Mouse (Mus musculus): ENCODE data around the gene Pigv.

The Pigv gene

DNA sequence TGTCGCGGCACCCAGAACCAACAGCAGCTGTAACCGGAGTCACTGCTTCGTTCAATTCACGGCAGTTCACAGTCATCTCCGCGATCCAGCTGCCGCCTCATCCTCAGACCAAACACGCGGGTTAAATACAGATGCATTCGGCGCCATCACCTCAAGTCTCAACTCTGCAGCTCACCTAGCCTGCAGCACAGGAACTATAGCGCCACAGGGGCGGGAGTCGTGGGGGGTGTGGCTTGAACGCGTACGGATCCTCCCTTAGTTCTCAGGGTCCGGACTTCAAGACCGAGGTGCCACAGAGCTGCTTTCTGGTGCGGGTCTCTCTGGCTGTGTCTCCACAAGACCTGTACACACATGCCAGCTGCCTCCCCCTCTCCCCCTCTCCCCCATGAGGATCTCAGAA lies 26.8 kb downstream of the Pigv start:
- DNase-seq (ENCODE audit: low spot score in 2 of 2) = no peak

DNA sequence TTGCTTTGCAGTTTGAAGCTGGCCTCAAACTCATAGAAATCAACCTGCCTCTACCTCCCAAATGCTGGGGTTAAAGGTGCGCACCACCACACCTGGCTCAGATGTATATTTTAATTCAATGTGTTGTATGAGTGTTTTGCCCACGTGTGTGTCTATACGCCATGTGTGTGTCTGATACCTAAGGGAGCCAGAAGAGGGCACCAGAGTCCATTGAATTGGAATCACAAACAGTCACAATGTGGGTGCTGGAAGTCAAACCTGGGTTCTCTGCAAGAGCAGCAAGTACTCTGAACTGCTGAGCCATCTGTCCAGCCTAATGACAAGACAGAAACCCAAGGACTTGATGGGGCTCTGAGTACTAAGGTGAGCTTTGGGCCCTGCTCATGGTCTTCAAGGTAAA lies 27.3 kb downstream of the Pigv start:
- DNase-seq (ENCODE audit: low spot score in 2 of 2) = no peak

DNA sequence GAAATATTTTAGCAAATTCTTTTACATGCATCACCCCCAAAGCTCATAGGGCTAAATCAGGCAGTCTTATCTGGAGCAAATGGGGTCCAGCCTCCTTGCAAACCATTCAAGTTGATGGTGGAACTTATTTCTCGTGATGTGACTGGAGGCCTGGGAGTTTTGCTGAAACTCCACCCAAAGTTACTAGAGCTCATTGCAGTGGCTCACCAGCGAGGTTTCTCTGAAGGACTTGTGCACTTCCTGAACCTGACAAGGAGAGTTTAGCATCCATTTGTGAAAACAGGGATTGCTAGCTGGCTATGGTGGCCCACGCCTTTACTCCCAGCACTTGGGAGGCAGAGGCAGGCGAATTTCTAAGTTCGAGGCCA lies 38.4 kb downstream of the Pigv start:
- no peak for DNase-seq (ENCODE audit: low spot score in 2 of 2)

DNA sequence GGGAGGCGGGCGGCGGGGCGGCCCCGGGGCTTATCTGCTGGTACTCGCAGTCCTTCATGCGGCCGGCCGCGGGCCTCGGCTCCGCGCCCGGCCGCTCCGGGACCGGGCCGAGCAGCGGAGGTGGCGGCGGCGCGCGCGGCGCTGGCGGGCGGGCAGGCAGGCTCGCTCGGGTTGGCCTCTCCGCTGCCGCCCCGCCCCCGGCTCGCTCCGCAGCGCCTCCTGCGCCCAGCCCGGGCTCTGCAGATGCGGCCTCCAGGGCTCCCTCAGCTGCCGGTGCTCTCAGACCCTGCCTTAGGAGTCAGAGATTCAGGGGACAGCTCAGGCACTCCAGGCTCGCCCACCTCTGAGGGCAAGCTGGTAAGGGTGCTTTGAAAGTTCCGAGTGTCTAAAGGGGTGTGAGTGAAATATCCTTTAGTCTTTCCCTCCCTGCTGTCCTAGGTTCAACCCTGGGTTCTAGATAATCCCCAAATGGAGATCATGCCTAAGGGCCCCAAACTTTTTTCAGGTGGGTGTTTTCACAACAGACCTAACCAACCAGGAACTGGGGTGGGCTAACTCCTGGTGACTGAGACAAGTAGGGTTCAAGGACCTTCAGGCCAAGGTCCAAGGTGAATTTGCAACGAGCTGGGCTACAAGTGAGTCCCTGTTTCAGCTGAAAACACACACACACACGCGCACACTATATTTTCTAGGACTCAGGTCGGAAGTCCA lies 39.0 kb downstream of the Pigv start:
- DNase-seq (ENCODE audit: low spot score in 2 of 2) = peak; percentile 82 to 92

DNA sequence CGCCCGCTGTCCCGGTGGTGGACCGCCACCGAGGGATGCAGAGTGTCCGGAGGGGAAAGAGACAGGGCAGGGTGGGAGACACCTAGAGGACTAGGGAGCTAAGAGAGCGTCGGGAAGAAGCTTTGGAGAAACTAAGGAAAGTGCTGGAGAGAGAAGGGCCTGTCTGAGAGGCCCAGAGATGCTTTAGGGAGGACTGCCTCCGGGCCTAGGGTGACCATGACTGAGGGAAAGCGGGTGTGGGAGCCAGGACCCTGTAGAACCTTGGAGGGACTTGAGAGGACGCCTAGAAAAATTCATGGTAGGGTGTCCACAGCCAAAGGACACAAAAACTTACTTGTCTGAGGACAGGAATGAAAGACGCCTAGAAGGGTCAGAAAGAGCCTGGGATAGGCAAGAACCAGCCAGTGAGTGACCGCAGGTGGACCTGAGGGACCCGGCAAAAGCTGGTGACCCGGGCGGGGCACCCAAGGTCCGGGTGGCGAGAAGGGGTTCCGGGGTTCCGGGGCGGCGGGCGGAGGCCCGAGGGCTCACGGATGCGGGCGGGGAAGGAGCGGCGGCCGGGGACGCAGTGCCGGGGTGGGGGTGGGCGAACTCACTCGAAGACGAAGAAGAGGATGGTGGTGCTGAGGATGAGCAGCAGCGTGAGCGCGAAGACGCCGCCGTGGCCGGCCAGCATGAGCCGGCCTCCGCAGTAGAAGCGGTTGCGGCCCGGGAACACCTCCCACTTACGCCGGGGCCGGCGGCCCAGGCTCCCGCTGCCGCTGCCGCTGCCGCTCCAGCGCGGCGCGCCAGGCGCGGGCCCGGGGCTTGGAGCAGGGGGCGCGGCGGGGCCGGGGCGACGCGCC lies 39.7 kb downstream of the Pigv start:
- DNase-seq (ENCODE audit: low spot score in 2 of 2) = no peak

DNA sequence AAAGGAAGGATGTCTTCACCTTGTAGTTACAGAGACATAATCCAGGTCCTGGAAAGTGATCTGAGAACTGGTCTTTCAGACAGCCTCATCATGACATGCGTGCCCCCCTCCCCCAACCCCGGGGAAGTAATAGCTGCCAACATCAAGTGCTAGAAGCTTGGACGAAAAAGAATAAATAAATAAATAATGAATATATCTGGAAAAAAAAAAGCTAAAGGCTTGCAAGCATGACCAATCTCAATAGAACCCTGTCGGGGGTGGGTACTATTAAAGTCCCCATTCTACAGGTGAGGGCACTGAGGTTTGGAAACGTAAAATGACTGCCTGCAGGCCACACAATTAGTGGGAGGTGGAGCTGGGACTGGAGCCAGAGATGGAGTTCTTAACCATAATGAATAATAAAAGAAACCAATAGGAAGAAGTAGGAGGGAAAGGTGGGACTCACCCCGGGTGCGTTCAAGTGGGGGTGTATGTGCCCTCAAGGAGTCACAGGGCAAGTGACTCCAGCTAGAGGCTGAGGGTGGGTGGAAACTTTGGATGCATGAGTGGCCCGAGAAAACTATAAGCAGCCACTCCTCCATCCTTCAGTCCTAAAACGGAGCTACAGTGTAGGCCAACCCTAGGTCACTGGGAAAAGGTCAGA lies 40.6 kb downstream of the Pigv start:
- no peak for DNase-seq (ENCODE audit: low spot score in 2 of 2)

DNA sequence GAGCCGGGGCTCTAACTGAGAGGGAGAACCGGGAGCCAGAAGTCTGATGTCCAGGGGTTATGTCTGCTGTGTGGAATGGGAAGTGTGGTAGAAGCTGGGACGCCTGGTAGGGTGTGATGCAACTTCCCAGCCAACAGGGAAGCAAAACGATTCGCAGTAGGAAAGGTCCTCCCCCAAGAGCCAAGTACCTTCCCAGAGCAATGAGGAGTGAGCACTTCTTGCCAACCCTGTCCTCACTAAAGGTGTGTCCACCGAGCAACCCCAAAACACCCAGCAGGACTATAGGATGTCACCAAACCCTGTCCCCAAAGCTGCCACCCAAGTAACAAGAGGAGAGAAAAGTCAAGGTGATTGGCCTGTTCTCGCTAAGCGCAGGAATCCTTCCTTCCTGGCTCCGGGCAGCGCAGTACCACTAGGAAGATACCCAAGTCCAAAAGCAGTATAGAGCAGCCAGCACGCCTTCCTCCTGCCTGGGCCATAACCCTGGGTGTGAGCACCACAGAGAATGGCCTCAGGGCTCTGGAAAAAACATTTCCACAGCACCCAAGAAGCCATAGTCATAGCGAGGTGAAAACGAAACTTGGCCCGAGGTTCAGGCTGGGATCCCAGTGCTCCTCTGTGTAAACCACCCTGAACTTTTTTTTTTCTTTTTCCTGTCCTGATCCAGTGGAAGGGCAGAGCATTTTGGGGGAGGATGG lies 41.2 kb downstream of the Pigv start:
- DNase-seq (ENCODE audit: low spot score in 2 of 2) = no peak

DNA sequence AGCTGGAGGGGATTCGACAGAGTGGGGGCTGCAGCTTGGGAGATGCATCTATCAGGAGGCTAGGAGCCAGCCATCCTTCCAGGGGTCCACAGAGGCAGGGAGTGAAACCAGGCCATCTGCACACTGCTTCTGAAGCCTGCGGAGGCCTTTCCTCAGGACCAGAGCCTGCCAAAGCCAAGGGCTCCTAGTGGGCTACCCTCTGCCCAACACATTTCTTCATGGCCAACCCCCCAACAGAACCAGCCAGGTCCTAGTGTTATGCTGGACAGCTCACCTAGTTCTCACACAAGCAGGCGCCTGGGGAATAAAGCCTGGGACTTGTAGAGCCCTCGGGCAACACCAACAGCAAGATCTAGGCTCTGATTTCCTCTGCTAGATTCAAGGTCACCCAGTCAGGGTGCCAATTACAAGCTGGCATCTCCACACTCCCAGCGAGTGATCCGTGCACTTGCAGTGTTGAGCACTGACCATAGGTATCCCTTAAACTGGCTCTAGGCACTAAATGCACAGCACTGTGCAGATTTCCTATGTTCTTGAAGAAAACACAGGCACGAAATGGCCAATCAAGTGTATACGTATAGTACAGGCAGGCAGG lies 42.0 kb downstream of the Pigv start:
- no peak for DNase-seq (ENCODE audit: low spot score in 2 of 2)

DNA sequence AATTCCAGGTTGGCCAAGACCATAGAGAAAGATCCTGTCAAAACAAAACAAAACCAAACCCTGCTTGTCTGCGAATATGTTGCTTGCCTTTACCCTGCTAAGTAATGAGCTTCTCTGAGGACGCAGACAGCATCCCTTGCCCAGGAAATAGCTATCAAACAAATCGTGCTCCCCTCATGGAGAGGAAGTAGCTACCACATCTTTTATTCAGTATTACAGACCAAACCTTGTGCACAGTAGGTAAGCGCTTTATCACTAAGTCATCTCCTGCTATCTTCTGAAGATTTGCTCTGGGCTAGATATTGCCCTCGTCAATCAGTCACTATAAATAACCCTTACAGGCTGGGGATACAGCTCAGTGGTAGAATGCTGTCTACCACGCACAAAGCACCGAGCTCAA lies 43.3 kb downstream of the Pigv start:
- DNase-seq (ENCODE audit: low spot score in 2 of 2) = no peak

DNA sequence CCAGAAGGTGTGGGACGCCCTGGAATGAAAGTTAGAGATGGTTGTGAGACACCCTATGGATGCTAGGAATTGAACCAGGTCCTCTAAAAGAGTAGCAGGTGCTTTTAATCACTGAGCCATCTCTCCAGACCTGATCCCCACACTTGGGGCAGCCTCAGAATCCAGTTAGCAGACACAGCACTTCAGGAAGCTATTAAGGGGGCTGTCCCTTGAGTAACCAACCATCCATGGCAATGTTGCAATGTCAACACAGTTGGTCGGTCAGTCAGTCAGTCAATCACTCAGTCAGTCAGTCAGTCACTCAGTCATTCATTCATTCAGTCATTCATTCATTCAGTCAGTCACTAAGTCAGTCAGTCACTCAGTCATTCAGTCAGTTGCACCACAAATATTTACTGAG lies 43.9 kb downstream of the Pigv start:
- no peak for DNase-seq (ENCODE audit: low spot score in 2 of 2)

DNA sequence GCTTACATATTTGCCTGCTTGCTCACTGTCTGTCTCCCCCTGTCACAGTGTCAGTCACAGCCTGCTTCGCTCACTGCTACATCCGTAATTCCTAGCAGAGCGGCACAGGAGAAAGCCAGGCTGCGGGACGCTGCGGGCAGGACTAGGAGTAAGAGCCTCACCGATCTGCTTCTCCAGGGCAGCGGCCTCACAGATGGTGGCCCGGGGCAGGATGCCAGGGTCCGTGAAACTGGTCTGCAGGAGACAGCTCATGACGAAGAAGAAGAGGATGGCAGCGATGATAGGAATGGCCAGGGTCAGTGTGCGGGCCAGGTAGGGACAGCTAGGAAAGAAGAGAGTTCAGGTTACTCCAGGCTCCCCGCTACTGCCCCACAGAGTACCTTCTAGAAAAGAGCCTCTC lies 45.4 kb downstream of the Pigv start:
- no peak for DNase-seq (ENCODE audit: low spot score in 2 of 2)

DNA sequence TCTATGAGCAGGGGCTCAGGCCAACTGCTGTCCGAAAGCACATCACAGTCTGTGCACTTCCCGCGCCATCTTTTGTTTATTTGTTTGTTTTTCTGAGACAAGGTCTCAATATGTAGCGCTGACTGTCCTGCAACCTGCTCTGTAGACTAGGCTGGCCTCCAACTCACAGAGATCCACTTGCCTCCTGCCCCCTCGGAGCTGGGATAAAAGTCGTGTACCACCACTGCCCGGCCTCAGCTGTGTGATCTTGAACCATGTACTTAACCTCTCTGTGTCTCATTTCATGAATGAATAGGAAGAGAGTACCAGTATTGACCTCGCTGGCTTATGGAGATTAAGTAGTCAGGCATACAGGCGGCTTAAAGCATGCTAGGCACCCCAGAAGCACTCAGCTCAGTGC lies 45.8 kb downstream of the Pigv start:
- no peak for DNase-seq (ENCODE audit: low spot score in 2 of 2)

DNA sequence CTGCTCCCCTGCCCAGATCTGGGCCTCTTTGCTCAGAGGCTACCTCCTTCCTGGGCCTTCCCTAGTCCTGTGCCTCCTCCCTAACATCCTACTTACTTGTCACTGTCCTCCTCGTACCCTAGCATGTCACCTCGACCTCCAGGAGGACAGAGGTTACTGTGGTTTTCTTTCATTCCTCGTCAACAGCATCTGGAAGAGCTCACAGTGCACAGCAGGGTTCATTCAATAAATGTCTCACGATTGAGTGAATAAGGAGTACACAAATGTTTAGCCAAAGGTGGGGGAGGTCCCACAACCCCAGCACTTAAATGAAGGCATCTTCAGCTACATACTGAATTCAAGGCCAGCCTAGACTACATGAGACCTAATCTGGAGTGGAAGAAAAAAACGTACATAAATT lies 46.2 kb downstream of the Pigv start:
- no peak for DNase-seq (ENCODE audit: low spot score in 2 of 2)

DNA sequence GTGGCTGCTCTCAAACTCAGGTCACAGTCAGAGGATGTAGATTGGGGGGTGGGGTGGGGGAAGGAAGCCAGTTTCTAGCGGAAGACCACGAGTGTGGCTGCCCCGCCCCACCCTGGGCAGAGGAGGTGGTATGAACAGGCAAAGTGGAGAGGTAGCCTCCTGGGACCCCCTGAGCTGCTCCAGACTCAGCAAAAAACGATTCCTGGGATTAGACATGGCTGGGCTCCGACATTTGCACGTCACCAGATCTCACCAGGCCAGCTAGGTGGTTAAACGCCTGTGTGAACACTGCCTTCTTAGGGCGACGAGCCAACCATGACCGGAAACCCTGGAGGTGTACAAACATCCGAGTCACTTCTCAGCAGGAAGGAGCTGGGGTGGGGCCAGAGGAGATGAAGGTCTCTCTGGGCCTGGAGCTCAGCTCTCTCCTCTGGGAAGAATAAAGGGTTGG lies 46.8 kb downstream of the Pigv start:
- DNase-seq (ENCODE audit: low spot score in 2 of 2) = no peak

DNA sequence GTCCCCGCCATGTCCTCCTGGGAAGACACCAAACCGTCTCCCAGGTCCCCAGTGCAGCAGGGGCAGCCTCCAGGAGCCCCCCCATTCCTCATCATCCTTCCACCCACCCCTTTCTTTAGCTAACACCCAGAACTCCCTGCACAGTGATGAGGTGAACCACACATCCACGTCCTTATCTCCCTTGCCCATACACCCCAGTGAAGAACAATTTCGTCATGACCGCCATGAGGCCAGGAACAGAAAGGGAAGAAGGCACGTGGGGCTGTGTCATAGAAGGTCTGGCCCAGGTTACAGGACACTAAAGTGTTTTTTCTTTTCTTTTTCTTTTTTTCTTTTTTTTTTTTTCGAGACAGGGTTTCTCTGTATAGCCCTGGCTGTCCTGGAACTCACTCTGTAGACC lies 47.6 kb downstream of the Pigv start:
- DNase-seq (ENCODE audit: low spot score in 2 of 2) = no peak

DNA sequence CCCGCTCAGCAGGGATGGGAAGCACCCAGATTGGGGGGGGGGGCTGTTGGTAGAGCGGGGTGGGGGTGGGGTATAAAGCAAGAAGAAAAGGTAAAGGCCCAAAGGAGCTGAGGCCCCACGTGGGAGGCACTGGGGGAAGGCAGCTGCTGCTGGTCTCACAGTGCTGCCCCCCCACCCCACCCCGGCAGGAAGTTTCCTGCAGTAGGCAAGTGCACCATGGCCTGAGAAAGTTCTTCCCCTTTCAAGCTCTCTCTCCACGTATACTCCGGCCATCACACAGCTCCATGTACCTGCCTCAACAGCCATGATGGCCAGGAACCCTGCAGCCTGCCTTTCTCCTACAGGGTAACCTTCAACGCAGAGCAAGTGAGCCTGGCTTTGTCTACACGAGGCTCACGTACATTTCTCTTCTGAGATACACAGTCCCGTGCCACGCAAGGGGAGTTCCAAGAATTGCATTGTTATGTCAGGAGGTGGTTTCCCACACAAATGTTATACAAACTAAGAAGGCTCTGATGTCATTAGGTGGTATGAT lies 50.2 kb downstream of the Pigv start:
- DNase-seq (ENCODE audit: low spot score in 2 of 2) = no peak

DNA sequence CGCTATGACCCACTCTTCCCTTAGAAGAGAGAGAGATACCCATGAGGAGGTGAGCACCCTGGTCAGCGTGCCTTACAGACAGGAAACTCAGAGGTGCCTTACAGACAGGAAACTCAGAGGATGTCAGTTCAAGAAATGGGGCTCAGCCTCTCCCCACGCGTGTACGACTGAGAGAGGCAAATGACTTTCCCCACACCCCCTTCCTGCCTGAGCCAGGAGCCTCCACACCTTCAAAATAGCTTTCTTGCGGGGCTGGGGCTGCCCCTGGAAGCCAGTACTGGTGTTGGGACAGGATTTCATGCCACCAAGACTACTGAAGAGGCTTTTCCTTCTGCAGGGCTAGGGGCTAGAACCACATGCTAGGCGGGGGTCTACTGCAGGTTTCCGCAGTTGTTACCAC lies 51.8 kb downstream of the Pigv start:
- no peak for DNase-seq (ENCODE audit: low spot score in 2 of 2)

DNA sequence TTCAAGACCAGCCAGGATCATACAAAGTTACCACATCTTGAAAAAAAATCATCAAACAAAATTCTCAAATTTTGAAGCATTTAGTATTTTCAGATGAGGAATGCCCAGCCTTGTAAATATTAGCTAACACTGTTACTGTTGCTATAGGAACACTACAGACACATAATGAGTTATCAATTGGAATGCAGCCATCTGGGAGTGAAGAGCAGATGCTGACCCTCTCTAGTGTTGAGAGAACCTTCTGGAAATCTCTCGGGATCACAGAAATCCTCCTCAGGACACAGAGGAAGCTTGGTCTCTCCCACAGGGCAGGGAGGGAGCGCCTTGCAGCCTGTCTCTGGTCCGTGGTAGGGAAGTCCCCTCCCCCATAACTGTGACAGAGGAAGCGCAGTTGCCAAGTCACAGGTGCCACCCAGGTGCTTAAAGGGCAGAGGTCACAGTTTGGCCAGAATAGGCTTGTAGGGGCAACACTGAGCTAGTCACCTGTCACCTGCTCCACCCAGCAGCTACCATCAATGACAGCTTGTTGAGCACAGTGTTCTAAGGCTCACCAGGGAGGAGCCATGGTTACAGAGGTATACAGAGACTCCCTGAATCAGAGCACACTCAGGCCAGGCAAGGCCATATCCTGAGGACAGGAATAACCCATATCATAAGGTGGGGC lies 52.8 kb downstream of the Pigv start:
- no peak for DNase-seq (ENCODE audit: low spot score in 2 of 2)

DNA sequence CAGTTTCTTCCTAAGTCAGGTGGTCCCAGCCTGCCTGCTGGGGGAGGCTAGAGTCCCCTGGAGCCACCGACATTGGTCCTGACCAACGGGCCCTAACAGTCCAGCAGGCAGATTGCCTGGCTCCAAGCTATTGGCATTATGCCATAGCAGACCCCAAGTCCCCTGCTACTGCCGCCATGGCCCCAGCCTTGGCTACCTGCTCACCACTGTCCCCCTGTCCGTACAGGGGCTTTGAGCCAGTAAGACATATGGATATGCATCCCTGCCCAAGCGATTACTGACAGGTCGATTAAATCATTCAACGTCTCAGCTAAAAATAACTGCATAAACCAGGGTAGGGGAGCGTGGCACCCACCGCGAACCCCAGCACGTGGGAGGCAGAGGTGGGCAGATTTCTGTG lies 54.5 kb downstream of the Pigv start:
- no peak for DNase-seq (ENCODE audit: low spot score in 2 of 2)

DNA sequence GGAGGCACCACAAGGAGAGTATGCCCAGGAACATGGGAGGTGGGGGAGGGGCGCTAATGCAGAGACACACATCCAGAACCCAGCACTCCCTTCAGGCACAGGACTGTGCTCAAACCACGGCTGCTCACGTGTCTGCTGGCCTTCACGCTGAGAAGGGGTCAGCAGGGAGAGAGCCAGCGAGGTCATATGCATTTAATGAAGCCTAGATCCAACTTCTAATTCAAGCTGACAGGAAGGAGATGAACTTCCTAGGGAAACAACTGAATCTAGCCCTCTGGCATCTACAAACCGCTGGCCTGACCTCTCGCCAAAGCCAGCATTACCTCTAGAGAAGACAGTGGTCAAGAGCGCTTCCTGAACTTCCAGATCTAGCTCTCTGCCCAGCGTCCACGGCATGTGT lies 57.0 kb downstream of the Pigv start:
- no peak for DNase-seq (ENCODE audit: low spot score in 2 of 2)

DNA sequence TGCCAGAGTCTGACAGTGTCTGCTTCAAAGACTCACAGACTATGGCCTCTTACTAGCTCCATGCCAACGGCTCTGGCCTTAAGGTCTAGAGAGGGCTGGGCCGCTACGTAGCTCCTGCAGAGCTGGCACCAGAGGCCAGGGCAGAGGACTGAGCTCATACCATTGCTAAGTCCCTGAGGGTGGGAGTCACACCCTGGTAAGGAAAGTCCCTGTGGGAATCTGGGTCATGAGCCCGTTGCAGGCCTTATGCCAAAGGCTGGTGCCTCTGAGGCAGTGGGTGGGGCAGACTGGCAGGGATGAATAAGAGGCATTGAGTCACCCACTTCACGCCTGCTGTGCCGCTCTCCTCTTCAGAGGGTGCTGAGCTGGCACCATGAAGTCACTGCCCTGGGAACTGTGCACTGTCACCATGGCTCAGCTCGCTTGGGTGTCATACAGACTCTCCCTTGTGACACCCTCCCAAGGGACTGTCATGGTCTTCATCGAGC lies 58.1 kb downstream of the Pigv start:
- no peak for DNase-seq (ENCODE audit: low spot score in 2 of 2)
